Mouse (Mus musculus) frontal cortex, postnatal 25 days (tissue): Measurements from ENCODE around the gene Pbx3.

ENCODE experiments used
- DNase-seq, 2 experiments: peaks; one replicate each; pipeline ENCODE4 v3.0.0; 2022; ENCODE audit warnings: low spot score in 2 of 2

Pbx3 gene

DNA sequence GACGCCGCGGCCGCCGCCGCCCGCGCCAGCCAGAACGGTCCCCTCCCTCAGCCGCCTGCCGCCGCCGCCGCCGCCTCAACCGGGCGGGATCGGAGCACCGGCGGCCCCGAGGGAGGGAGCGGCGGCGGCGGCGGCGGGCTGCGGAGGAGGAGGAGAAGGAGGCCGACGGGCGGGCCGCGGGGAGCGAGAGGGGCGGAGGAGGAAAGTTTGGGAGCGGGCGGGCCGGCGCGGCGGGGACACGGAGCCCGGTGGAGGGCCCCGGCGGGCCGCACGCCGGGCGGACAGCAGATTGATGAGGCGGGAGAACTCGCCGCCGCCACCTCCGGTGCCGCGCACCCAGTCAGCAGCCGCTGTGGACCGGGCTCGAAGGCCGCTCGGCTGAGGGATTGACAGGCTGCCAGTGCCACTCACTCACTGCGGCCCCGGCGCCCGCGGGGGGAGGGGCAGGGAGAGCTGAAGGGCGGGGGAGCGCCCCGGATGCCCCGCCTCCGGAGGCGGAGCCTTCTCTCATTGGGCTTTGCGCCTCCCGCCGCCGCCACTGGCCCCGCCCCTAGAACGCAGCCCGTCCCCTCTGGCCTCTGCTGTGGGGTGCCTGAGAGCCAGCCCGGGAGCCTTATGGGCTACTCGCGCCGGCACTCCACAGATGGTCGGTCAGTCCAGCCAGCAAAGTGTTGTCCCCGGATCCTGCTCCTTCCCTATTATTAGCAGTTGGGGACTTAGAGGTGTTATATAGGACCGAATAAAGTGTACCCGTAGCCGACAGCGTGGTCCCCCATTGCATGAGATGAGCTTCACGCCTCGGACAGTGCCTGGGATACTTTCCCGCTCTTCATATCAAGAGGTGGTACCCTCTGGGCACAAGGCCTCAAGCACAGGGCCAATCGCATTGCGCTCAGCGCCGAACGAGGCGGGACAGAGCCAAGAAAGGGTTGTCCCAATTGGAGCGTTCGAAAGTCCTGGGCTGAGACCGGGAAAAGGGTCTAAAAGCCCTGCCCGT is at the start of gene Pbx3:
Gene Pbx3 (minus strand): TSS at position 838 of the 997 bp plus-strand sequence.
- DNase-seq = peak; percentile 78 to 82

DNA sequence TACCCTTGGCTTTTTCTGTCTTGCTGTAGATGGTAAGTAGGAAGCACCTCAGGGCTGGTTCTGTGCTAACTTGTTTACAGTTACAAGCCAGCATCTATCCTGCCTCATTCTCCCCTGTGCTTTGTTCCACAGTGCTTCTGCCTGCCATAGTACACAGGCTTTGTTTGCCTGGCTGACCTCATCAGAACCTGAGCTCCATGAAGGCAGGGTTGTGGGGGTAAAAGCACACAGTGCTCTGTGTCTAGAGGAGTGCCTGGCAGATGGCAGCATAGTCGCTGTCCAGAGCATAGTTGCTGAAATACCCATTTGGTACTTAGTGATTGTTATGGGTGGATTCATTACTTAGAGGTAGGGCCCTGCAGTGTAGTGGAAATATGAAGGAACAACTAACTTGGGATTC is 47.3 kb upstream of the Pbx3 start:
- no peak for DNase-seq

DNA sequence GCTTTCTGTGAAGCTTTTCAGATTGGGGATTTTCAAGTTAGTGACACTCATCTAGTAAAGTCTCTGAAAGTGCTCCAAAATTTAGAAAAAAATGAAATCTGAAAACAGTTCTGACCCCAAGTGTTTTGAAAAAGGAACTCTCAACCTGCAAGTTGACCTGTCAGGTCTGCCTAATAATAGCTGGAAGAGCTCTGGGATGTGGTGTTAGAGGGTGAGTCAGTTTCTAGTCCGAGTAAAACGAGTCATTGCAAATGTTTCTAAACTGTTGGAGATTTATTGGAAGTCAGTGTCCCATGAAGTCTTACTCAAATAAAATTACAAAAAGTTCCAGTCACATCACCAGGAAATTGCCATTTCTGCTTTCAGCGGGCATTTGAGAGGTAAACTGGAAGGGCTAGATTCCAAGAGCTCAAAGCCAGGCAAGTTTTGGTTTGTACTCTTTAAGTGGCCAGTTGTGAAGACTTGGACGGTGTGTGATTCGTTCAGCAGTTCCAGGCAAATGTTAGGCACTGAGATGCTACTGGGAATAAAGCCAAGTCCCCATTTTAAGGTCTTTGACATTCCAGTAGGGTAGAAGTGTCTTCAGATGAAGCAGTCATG is 36.9 kb upstream of the Pbx3 start:
- no peak for DNase-seq

DNA sequence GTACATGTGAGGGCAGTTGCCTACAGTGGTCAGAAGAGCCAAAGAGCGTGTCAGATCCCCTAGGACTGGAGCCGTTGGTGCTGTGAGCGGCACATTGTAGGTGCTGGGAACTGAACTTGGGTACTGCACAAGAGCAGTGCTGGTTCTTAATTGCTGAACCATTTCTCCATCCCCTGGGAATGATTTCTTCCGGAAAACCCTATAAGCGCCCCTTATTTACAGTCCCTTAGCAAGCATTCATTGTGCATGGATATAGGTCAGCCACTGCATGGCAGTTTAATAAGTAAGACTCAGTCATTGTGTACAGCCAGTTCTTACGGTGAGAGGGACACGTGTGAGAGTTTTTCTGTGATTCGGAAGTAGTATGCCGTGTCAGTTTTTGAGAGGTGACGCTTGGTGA is 35.4 kb upstream of the Pbx3 start:
- no peak for DNase-seq

DNA sequence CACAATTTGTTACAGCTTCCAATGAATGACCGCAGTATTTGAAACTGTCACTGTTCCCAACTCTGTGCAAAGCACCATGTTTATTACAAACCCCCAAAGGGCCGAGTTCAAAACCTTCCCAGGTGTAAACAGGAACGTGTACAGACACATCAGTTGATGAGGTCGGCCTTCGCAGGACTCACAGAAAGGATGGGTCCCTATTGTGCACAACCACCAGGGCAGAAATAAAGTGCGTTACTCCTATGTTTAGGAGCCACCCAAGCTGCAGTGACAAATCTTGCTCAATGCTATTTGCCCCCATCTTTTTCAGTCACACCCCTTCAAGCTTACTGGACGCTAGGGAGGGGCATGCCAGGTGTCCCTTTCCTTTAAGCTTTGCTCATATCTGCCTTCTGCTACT is 34.7 kb upstream of the Pbx3 start:
- no peak for DNase-seq

DNA sequence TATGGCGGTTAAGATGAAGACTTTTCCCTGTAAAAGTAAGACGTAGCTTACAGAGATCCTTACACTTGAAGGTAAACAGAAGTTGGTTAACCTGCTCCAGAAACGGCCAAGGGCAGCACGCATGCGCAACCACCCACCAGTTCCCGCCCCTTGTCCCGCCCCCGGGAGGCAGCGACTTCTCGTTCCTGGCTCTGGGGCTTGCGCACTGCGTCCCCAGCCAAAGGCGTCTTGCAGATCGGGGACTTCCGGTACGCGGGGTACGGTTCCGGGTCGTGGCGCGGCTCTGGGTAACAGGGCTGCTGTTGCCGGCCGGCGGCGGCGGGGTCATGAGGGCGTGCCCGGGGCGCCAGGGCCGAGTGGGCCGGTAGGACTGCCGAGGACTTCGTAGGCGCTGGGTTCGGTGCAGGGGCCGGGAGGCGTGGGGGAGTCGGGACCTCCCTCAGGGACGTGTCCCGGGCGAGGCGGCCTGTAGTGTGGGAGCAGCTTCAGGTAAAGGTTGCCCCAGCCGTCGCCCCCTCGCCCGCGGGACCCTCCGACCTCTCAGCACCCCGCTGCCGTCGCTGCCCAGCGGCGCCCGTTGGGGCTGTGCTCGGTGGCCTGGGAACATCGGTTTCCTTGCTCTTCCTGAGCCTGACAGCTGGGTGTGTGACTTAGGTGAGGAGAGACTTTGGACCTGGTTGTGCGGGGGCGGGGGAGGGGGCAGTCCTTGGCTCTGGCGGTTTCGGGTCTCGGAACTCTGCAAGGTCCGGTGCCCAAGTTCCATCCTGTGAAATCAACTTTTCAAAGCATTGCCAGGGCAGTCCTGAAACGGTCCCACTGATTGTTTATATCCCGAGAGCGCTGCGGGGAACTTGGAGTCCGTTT is 33.9 kb upstream of the Pbx3 start, which contains the start of gene Mapkap1:
Gene Mapkap1 (plus strand): TSS at position 171 of the 864 bp plus-strand sequence.
- peak; percentile 89 to 95 for DNase-seq

DNA sequence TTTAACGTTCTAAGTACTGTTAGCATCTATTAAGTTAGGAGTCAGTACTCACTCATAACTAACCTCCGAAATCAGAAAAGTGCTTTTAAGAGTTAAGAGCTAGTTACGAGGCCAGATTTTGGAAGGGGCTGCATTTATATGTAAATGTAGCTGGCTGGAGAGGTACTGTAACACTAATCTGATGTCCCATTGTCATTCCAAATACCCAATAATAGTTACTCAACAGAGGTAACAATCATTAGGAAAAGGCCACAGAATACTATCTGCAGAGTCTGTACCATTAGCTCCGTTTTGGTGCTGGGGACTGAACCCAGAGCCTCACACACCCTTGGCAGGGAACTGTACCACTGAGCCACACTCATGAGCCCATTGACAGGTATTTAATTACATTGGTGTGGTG is 26.6 kb upstream of the Pbx3 start:
- no peak for DNase-seq

DNA sequence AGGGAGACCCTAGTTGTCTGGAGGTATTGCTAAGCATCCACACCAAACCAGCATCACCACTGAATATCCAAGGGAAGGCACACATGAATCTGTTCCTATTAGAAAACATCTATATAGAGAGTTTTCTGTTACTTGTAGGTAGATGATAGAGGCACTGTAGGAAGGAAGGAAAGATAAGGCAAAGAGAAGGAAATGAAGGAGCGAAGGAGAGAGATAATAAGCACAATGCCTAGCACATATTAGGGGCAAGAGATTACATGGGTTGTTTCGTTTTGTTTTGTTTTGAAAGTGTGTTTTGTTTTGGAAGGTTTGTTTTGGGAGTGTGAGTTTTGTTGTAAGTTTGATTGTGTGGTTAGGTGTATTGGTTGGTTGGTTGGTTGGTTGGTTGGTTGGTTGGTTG is 6.0 kb upstream of the Pbx3 start:
- DNase-seq = no peak

DNA sequence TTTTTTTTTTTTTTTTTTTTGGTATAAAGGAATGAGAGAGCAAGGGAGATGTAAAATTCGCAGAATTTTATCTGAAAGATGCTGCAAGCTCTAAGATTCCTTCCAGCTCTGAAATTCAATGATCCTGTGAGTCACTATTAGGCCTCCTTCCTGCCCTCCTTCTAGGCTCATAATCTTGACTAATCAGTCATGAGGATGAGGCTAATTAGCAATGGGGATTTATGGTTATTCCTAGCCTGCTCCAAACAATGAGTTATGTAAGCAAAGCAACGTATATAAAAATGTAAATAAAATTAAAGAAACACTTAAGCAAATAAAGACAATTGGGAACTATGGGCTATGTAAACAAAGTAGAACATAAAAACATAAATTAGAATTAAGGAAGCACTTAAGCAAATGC is 1.4 kb upstream of the Pbx3 start:
- DNase-seq = no peak

DNA sequence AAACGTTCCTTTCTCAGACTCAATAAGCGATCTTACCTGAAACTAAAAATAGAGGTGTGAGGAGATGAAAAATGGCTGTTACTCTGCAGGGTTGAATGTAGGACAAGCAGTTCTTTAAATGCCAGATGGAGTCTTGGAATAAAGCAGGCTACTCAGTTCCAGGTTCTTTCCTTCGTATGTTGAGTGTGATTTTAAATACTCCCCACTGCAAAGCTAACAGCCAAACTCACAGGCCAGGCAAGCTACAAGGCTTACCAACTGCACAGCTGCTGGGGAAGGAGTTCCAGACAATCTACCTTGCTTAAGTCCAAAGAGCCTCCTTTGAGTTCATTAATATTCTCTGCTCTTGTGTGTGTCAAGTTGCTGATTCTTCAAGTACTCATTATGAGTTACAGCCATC is 944 bp upstream of the Pbx3 start:
- DNase-seq = no peak

DNA sequence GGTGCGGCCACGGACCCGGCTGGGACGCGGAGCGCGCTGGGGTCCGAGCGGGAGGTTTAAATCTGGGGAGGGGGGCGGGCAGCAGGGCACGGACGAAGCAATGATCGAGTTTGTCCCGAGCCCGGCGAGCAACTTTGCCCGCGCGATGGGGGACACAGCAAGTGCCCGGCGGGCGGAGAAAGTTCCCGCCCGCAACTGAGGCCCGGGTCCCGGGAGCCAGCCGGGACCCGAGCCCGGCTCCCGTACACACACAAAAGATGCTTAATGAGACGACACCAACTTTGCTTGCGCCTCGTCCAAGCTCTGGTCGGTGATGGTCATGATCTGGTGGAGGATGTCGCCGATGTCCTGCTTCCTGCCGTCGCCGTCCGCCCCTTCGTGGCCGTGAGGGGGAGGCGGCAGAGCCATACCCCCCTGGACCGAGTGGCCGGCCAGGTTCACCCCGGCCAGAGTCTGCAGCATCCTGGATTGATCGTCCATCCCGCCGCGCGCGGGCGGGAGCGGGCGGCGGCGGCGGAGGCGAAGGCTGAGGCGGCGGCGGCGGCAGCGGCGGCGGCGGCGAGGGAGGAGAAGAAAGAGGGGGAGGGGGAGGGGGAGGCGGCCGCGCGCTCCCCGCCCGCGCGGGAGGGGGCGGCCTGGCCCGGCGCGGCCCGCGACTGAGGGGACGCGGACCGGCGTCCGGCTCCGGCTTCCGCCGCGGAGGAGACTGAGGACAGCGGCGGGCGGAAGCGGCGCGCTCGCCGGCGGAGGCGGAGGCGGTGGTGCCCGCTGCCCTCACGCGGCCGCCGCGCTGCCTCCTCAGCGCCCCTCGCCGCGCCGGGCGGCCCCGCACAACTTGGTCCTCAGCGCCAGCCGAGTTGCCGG is 1.3 kb downstream of the Pbx3 start:
- no peak for DNase-seq

DNA sequence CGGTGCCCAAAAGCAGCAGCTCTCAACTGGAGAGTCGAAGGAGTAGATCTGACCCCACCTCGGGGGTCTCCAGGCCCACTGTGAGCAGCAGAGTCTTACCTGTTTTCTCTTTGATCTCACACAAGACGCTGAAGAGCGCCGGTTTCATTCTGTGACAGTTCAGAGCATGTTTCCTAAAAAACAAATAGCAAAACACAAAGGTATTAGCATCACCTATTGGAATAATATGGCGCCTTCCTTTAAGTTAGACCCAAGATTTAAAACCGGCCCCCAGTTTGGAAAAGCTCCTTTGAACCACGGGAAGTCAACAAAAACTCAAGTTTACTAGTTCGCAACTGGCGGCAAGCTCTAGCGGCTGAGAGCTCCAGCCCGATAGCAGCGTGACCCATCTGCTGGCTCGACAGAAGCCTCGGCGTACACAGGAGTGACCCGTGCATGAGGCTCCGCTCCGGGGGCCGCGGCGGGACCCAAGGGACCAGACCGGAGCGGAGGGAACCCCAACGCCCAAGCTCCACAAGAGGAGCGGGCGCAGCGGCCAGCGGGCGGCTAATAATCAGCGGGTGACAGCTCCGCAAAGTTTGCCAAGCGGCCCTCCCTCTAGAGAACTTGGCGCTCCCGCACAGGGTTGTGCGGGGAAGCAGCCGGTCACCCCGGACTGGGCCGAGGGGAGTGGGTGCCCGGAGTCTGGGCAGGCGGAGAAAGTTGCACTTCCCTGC is 2.1 kb downstream of the Pbx3 start:
- no peak for DNase-seq

DNA sequence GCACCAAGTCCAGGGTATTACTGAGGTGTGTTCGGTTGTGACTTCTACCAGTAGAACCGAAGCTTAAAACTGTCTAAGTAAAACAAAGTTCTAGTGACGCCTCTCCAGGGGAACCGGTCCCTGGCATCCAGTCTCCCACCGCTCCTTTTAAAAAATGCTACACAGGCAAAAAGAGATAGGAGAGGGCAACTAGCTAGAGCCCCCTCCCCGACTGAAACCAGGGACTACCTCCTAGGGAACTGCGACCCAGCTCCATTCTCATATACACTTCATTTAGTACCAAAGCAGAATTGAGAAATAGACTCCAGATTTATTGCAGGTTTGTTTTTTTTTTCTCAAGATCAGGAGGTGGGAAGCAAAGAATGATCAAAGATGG is 2.6 kb downstream of the Pbx3 start:
- DNase-seq = no peak

DNA sequence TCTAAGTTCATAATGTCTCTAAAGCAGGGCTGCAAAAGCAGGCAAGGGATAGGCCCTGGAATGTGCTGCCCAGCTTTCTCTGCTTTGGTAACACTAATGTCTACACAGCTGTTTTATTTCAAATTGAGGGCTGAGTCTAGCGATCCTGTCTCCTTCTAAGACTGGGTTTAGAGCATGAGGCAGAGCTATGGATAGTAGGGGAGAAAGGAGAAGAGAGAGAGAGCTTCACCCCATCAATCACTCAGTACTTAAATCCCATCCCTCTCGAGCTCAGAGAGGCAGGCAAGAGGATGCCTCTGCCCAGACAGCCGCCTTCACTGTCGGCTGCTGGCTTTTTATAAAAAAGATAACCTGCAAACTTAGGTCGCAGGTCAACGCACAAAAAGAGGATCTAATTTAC is 4.5 kb downstream of the Pbx3 start:
- DNase-seq = no peak

DNA sequence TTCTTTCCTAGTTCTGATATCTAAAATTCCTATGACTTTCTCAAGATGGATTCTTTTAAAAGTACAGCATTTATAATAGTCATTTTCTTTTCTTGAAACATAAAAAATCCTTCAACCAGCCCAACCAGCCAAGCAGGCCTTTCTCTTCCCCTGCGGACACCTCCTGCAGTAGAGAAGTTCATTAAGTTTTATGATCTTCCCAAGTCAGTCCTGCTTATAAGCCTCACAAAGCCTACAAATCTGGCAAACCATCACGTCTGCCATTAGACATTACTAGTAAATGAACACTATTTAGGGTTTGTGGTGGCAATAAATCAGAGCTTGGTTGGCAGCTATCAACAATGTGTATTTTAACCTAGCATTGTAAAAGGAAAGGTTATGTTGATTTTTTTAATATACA is 5.9 kb downstream of the Pbx3 start:
- DNase-seq = no peak

DNA sequence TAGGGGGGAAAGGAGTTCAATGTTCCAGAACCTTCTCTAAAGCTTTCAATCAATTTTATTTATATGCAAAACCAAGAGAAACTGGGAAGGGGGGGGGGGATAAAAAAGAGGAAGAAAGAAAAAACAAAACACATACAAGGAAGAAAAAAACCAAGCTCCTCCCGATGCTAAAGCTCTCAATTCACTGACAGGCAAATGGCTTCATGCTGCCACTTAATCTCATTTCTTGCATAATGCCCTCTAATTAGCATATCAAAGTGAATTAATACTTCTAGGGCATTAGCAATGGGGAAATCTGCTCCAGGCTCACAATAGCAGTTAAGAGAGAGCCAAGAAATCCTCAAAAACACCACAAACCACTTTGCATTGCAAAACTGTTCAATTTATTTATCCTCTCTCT is 9.3 kb downstream of the Pbx3 start:
- no peak for DNase-seq

DNA sequence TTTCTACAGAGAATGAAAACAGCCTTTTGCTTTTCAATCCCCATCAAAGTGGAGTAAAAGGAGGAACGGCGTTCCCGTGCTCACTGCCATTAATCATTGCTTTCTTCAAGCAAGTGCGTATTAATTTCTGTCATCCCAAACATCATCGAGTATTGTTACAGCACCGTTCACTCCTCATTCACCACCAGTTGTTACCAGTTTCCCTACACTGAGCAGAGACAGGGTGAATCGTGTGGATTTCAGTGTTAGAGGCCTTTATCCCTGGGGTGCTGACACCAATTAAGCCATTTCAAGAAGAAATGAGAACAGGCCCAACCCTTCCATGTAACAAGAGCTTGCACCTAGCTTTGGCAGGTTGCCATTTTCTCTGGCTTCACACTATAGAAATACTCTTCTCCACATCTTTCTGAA is 17.1 kb downstream of the Pbx3 start:
- no peak for DNase-seq

DNA sequence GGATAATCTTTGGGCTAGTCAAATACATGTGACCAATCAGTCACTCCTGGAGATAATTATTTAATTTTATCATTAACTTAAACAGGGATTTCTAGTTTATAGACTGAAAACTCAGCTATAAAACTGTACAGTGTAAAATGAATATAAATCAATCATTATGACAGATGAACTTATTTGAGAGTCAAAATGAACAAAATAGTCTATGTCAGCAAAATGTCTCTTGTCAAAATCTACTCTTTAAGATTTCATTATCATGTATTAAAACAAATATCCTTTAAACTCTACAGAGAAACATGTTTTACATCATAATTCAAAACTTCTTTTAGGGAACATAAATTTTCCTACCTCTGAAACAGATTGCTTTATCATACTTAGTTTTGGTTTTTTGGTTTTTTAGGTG is 20.9 kb downstream of the Pbx3 start:
- no peak for DNase-seq

DNA sequence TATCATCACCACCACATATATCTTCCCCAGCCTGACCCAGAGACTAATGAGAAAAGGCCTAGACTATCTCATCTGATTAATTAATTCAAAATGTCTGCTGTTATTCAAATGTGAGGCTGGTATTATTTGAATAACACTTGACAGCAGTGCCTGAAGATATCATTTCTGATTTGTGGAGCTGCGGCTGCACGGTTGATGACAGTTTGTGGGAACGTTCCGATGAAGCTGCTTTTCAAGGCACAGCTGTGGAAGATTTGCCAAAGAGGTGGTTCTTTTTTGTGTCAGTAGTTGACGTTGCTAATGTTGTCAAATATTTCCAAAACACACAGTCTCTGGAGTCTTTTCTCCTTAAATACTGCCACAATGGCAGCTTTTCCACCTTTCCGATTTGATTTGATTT is 25.8 kb downstream of the Pbx3 start:
- DNase-seq = no peak

DNA sequence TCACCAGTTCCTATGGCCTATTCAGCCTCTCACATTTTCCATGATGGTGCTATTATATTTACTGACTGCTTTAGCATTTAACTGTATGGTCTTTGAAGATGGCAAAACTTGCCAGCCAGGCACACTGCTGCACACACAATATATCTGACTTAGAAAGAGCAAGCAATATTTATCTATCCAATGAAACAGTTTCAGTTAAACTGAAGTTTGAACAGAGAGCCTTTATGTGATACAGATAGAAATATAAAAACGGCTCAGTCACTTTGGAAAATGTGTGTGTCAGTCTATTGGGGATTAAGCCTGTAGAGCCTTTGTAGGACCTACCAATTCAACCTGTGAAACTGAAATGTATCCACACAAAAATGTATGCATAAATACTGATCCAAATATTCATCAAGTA is 74.3 kb downstream of the Pbx3 start:
- DNase-seq = no peak

DNA sequence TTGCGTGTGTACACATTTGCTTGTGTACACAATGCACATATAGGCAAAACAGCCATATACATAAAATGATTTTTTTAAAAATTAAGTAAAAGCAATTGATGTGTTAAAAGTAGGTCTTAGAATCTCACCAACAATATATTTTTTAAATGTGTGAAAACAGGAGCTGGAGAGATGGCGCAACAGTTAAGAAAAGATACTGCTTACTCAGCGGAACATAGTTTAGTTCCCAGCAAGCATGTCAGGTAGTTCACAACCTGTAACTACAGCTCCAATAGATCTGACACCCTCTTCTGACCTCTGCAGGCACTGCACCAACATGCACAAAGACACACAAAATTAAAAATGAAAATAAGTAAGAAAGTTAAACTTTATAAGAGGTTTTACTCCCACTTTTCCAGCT is 74.7 kb downstream of the Pbx3 start:
- no peak for DNase-seq
